Mouse (Mus musculus) gastrocnemius, adult 8-10 months (tissue): ENCODE data around the gene Gm20388. TPM values are rescaled to one million over a fixed set of nuclear protein-coding genes. Genes with fewer than 3 reads are reported as not detected.

Source experiments
- DNase-seq, 2 experiments: peaks; one replicate each; pipeline ENCODE4 v3.0.0; 2022; ENCODE audit warnings: low spot score in 2 of 2
- total RNA-seq, 4 experiments: library from RNA; stranded (reverse); gene quantifications; 2 replicates each; pipeline ENCODE4 v1.2.4; 2022

Gm20388 gene
- total RNA-seq, 4 experiments from 2014 or later = 4.4 to 20.0 (median 7.9) TPM; not detected in 1

- no peak for DNase-seq
Measured at GRCm38 (mm10) chr8:122875186-122875585, 2964.5 kb downstream of the Gm20388 start.

GRCm38 (mm10) chr8:122878231-122878630 is 2967.6 kb downstream of the Gm20388 start:
- no peak for DNase-seq

GRCm38 (mm10) chr8:122880302-122880701 is 2969.7 kb downstream of the Gm20388 start:
- no peak for DNase-seq

GRCm38 (mm10) chr8:122883671-122884070 is 2973.0 kb downstream of the Gm20388 start:
- no peak for DNase-seq

GRCm38 (mm10) chr8:122891440-122891839 is 2980.8 kb downstream of the Gm20388 start:
- DNase-seq = no peak

- no peak for DNase-seq
Measured at GRCm38 (mm10) chr8:122893451-122893850, 2982.8 kb downstream of the Gm20388 start.

- no peak for DNase-seq
Measured at GRCm38 (mm10) chr8:122896317-122896716, 2985.7 kb downstream of the Gm20388 start.

- no peak for DNase-seq
Measured at GRCm38 (mm10) chr8:122897200-122897599, 2986.6 kb downstream of the Gm20388 start.

- no peak for DNase-seq
Measured at GRCm38 (mm10) chr8:122898018-122898417, 2987.4 kb downstream of the Gm20388 start.

GRCm38 (mm10) chr8:122898473-122898872 is 2987.8 kb downstream of the Gm20388 start:
- no peak for DNase-seq

- no peak for DNase-seq
Measured at GRCm38 (mm10) chr8:122899085-122899484, 2988.4 kb downstream of the Gm20388 start.

- DNase-seq = no peak
Measured at GRCm38 (mm10) chr8:122901476-122901875, 2990.8 kb downstream of the Gm20388 start.

GRCm38 (mm10) chr8:122901892-122902515 is 2991.4 kb downstream of the Gm20388 start:
- DNase-seq = no peak

GRCm38 (mm10) chr8:122902581-122902980 is 2991.9 kb downstream of the Gm20388 start:
- no peak for DNase-seq

GRCm38 (mm10) chr8:122903002-122903401 is 2992.4 kb downstream of the Gm20388 start:
- DNase-seq = no peak

GRCm38 (mm10) chr8:122904496-122904895 is 2993.9 kb downstream of the Gm20388 start:
- DNase-seq = no peak

GRCm38 (mm10) chr8:122905346-122905745 is 2994.7 kb downstream of the Gm20388 start:
- peak; percentile 60 to 62 for DNase-seq

GRCm38 (mm10) chr8:122906463-122907021 is 2995.9 kb downstream of the Gm20388 start:
- DNase-seq = peak; percentile 85 to 86

- DNase-seq = no peak
Measured at GRCm38 (mm10) chr8:122912150-122912549, 3001.5 kb downstream of the Gm20388 start.

GRCm38 (mm10) chr8:122912871-122913270 is 3002.2 kb downstream of the Gm20388 start:
- DNase-seq = no peak

GRCm38 (mm10) chr8:122916766-122917165 is 3006.1 kb downstream of the Gm20388 start:
- no peak for DNase-seq

GRCm38 (mm10) chr8:122917531-122918392 is 3007.1 kb downstream of the Gm20388 start:
- peak in 1 of 2 experiments; percentile 28 for DNase-seq
